Mouse (Mus musculus): ENCODE results near the gene H2-Q10.
"Not testable (repeated sequence)": the region's sequence is repeated elsewhere in the genome, so short reads cannot be mapped to it uniquely, and the experiment has no call there.

- TF ChIP-seq GATA1 (IDR thresholded peaks at IDR 0.05; ENCODE audit: borderline replicate concordance, low read length); FLI1 (IDR thresholded peaks at IDR 0.05; ENCODE audit: low read length): not testable (repeated sequence)
Measured at GRCm38 (mm10) chr17:35439295-35439747, 30.6 kb upstream of the H2-Q10 start.

Measured in megakaryocyte, embryonic 14.5 days (primary cell).